Mouse (Mus musculus): ENCODE results near the gene Pygb.

DNA sequence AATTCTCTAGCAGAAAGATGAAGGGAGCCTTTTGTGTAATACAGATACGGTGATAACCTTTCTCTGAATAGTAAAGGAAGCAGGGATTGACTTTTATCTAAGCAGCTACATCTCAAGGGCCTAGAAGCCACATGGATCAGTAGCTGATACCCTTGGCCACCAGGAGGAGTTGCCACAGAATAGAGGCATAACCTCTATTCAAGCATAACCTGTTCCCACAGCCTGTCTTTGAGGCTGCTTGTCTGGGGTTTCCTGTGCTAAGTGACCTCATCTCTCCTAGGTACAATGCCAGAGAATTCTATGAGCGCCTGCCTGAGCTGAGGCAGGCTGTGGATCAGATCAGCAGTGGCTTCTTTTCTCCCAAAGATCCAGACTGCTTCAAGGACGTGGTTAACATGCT lies 41.6 kb downstream of the Pygb start:
- no peak for TF ChIP-seq POLR2A (IDR thresholded peaks at IDR 0.05; ENCODE audit: insufficient read length, low read depth)
- no peak for TF ChIP-seq MYOD1 (IDR thresholded peaks at IDR 0.05; ENCODE audit: control insufficient read depth in 1 of 3, insufficient read length in 2 of 3, low read depth in 2 of 3)

Measured in myocyte (in vitro differentiated cells).